Mouse (Mus musculus): ENCODE data around the gene Cnot1. TPM values are rescaled to one million over a fixed set of nuclear protein-coding genes. Genes with fewer than 3 reads are reported as not detected.
A peak's percentile ranks its signal among the peaks of the same experiment; 100 is the strongest.

Cnot1 gene
- polyA plus RNA-seq, 2 experiments from 2014 or later: 86.9 to 92.0 TPM

DNA sequence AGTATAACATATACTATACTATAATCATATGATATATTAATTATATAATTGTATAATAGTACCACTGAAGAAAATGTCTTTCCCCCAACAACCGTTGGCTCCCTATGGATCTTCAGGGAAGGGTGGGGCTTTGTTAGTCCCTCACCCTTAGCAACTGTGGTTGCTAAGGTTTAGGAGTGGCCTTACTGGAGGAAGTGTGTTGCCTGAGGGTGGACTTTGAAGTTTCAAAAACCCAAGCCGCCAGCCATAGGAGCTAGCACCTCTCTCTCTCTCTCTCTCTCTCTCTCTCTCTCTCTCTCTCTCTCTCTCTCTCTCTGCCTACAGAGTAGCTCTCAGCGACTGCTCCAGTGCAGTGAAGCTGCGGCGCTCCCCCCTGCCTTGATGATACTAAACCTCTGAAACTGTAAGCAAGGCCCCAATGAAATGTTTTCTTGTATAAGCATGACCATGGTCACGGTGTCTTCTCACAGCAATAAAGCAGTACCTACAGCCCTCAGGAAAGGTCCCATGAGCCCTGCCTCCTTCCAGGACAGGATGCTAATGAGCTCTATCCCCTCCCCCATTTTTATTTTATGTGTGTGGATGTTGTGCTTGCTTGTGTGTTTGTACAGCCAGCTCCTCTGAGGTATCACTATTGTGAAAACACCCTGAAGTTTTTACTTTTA lies 8.9 kb upstream of the Cnot1 start:
- ATAC-seq: no peak

- no peak for ATAC-seq
These were observed 2.9 kb upstream of the Cnot1 start for GRCm38 (mm10) chr8:95810184-95810591.

DNA sequence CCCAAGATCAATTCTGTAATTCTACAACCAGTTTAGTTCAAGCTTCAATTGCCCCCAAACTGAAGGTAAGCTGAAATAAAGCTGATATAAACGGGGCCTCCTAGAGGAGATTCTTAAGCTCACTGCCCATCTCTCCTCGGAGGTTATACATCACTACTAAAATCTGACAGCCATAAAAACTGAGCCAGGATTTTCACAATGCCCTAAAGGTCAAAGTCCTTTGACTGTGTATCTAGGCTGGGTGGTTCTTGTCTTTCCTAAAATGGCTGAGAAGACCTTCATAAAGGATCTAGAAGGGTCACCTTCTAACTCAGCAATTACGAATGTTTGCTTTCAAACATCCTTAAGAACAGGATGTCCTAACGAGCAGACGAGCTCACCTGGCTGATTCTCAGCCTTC lies 1.9 kb upstream of the Cnot1 start:
- ATAC-seq: no peak

DNA sequence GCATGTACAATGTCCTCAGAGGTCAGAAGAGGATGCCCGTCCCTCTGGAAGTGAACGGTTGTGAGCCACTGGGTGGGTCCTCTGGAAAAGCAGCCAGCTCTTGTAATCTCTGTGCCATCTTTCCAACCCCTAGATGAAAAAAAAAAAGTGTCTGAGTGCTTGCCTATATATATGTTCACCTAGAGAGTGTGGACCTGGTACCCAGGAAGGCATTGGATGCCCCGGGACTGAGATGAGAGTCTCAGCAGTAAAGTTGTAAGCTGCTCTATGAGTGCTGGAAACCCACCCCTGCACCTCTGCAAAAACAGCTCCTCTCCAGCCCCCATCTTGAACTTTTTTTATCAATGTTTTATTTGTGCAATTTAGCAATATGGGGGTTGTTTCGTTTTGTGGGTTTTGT lies 1.4 kb upstream of the Cnot1 start:
- no peak for ATAC-seq

DNA sequence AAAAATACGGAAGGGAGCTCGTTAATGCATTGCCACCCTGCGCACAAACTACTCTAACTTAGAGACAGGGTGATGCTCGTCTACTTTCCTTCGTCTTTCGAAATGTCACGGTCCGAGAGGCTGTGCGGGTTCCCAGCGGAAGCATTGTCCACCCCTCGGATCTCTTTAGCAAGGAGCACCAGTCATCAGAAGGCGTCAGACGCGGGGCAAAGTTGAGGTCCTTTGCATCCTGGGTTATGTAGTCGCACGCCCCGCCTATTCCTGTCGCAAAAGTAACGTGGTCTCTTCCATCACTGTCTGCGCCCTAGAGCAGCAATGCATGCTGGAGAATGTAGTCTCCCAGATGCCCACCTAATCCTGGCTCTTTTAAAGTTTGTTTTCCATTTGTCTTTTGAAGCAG lies 597 bp upstream of the Cnot1 start:
- peak; percentile 83 for ATAC-seq

- no peak for ATAC-seq
These were observed 638 bp downstream of the Cnot1 start for GRCm38 (mm10) chr8:95806461-95807191.

DNA sequence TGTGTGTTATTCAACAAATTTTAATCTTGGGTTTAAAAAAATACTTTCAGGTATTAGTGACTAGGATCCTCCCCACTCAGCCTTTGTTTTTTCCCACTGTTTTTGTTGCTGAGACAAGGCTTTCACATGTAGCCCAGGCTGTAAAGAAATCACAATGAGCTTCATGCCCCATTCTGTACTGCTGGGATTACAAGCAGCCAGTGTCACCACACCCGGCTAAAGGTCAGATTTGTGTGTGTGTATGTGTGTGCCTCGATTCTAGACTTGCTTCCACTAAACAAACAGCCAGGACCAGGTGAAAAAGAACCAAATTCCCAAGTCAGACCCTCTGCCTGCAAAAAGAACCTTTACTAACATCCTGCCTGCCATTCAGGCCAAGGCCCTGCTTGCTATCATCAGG lies 1.8 kb downstream of the Cnot1 start:
- no peak for ATAC-seq

DNA sequence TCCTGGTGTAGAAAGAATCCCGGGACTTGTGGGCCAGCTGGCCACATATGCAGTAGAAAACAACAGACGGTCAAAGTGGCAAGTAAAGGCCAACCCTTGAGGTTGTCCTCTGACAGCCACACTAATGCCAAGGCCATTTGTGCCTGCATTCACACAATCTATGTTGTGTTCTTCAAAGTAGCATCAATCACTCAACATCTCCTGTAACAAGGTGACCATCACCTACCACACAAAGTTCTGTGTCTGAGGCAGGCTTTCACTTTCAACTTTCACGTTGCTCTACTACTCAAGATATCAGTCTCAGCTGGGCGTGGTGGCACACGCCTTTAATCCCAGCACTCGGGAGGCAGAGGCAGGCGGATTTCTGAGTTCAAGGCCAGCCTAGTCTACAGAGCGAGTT lies 5.0 kb downstream of the Cnot1 start:
- no peak for ATAC-seq

GRCm38 (mm10) chr8:95801476-95802064 lies 5.7 kb downstream of the Cnot1 start:
- no peak for ATAC-seq

- no peak for ATAC-seq
These were observed 6.9 kb downstream of the Cnot1 start for GRCm38 (mm10) chr8:95800353-95800752.

DNA sequence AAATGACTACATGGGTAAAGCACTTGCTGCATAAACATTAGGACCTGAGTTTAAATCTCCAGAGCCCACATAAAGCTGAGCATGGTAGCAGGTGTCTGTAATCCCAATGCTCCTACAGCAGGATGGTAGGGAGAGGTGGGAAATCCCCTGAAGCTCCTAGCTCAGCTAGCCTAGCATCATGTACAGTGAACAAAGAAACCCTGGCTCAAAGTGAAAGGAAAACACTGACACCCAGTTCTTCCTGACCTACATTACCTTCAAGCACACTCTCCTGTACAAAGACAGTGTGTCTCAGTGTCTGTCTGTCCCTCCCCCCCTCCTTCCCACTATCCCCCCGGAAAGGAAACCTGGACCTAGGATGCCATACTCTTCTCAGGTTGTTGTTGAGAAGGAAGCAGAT lies 7.4 kb downstream of the Cnot1 start:
- peak; percentile 63 for ATAC-seq

- ATAC-seq: no peak
These were observed 8.1 kb downstream of the Cnot1 start for GRCm38 (mm10) chr8:95799117-95799516.

DNA sequence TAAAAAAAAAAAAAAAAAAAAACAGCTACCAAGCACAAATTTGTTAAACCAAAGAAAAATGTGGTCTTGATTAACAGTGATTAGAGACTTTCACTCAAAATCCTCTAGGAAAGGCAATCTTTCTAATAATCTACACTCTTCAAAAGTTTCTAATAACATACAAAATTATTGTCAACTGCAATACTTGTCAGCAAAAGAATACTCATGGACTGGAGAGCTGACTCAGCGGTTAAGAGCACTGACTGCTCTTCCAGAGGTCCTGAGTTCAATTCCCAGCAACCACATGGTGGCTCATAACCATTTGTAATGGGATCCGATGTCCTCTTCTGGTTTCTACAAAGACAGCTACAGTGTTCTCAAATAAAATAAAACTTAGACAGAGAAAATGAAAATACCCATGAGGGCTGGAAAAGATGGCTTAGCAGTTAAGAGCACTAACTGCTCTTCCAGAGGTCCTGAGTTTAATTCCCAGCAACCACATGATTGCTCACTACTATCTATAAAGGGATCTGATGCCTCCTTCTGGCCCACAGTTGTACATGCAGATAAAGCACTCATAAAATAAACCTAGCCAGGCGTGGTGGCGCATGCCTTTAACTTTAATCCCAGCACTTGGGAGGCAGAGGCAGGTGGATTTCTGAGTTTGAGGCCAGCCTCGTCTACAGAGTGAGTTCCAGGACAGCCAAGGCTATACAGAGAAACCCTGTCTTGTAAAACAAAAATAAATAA lies 11.8 kb downstream of the Cnot1 start:
- peak; percentile 30 for ATAC-seq

DNA sequence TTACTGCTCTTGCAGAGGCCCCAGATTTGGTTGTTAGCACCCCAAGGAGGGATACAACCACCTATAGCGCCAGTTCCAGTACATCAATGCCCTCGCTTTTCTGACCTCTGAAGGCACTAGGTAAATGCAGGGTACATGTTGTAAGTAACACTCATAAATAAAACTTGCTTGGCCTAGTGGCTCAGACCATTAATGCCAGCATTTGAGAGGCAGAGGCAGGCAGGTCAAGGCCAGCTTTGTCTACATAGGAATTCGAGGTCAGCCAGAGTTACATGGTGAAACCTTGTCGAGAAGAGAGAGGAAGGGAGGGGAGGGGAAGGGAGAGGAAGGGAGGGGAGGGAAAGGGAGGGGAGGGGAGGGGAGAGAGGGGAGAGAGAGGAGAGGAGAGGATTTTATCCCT lies 21.7 kb downstream of the Cnot1 start:
- no peak for ATAC-seq

DNA sequence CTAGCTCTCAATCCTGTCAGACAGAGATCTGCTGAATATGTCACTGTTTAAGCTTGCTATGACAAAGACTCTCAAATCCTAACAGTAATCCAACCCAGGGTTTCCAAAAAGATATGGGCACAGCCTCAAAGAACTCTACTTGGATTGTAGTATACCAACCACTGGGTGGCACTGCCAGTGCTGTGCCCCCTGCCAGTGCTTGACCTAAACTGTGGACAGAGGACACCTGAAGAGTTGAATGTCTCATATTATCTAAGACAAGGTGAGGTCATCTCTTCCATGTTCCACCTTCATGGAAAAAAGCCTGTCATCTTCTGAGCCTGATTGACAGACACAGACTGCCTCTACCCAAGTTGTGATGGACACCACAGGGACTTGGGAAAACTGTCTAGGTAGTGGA lies 24.6 kb downstream of the Cnot1 start:
- no peak for ATAC-seq

DNA sequence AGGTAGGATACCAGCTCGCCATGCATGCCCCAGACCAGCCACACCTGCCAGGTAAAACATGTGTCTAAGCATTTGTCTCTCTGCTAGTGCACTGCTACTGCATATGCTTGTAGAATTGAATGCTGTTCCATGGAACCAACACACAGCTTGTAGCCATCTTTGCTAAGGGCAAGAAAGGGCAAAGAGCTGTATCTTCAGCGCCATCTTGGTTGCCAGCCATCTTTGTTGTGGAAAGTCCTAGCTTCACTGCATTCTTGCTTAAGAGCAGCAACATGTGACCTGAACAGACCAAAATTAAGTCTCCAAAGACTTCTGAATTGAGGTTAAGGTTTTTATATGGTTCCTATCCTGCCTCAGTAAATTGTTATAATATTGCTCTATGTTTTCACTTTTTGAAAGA lies 25.5 kb downstream of the Cnot1 start:
- ATAC-seq: no peak

GRCm38 (mm10) chr8:95781085-95781484 lies 26.2 kb downstream of the Cnot1 start:
- ATAC-seq: no peak

DNA sequence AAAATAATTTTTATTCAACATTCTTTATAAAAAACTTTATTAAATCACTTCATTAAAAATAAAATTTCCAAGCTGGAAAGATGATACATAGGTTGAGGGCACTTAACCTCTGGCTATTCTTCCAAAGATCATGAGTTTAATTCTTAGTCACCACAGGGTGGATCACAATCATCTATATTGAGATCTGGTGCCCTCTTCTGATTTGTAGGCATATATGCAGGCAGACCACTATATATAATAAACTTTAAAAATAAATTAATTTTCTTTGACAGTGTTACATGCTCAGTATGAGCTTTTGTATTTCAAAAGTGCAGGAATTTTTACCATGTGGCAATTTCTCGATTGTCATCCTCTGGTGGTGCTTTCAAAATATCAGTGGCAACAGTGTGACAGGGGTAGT lies 43.1 kb downstream of the Cnot1 start:
- no peak for ATAC-seq

DNA sequence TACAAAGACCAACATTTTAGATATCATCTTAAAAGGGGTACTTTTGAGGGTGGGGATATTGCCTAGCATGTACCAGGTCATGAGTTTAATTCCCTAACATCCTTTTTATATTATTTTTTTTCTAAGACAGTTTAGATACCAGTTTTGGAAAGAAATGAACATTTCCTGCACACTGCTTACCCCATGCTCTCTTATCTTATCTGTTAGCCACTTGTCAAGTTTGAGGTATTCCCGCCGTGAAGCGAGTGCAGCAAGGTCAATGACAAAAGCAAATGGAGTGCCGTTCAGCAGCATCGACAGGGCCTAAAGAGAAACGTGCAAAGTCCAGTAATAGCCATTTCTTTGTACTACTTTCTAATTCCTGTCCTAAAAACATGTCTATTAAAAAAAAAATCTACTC lies 46.9 kb downstream of the Cnot1 start:
- no peak for ATAC-seq

DNA sequence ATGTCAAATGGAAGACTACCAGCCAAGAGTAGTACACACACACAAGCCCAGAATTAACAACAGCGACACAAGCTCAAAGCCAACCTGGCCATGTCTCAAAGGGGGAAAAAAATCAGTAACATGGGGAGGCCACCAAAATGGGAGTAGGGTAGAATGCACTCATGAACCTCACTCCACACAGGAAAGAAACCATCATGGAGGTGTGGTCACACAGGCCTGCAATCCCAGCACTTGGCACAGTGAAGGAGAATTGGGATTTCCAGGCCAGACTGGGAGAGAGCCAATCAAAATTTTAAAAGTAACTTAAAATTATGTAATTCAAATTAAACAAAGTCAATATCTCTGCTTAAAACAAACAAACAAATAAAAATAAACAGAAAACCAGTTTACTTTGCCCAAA lies 55.3 kb downstream of the Cnot1 start:
- ATAC-seq: no peak

- no peak for ATAC-seq
These were observed 59.2 kb downstream of the Cnot1 start for GRCm38 (mm10) chr8:95748028-95748427.

GRCm38 (mm10) chr8:95741732-95742131 lies 65.5 kb downstream of the Cnot1 start:
- ATAC-seq: no peak

DNA sequence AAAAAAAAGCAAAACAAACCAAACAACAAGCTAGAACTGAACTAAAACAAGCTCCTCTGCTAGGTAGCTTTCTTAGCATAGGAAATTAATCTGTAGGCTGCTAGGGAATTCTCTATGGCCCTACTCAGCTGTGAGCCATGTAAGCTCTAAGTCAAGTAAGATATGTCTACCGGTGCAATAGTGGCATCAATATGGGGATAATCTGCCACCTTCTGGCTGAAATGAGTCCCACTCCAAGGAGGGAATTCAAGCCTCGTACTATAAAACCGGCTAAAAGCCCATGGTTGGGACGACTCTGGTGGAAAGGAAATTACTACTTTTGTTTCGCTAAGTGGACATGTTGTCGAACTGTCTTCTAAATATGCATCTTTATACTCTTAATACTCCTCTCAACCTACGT lies 68.7 kb downstream of the Cnot1 start:
- ATAC-seq: no peak

GRCm38 (mm10) chr8:95727625-95728024 lies 79.6 kb downstream of the Cnot1 start:
- ATAC-seq: no peak
